Mouse (Mus musculus): Measurements from ENCODE around the gene Magee2. TPM values are rescaled to one million over a fixed set of nuclear protein-coding genes. Genes with fewer than 3 reads are reported as not detected.

Gene Magee2
- polyA plus RNA-seq (2012; fragmentation: generic; extraction: Trizol), result not detected

GRCm38 (mm10) chrX:104856751-104857341 is at the start of gene Magee2:
TSS of gene Magee2 (minus strand) at chrX:104857267.

Other genes starting within 250 kb of the Magee2 start
- gene Zdhhc15, start 186.2 kb downstream of the Magee2 start, polyA plus RNA-seq (2012; fragmentation: generic; extraction: Trizol), result not detected
- 10 to 100 TPM in 1 of 2 experiments, 1 to 10 TPM in 1; 9.5 to 15.1 TPM for gene Pbdc1, start 222.5 kb upstream of the Magee2 start, polyA plus RNA-seq (2012; fragmentation: generic; extraction: Trizol)

All from C3H10T1/2 (cell line).